Mouse (Mus musculus): Measurements from ENCODE around the gene Zkscan7. TPM values are rescaled to one million over a fixed set of nuclear protein-coding genes. Genes with fewer than 3 reads are reported as not detected.

Gene Zkscan7
- polyA plus RNA-seq, 2 experiments from 2014 or later, result 1.4 to 6.6 TPM

DNA sequence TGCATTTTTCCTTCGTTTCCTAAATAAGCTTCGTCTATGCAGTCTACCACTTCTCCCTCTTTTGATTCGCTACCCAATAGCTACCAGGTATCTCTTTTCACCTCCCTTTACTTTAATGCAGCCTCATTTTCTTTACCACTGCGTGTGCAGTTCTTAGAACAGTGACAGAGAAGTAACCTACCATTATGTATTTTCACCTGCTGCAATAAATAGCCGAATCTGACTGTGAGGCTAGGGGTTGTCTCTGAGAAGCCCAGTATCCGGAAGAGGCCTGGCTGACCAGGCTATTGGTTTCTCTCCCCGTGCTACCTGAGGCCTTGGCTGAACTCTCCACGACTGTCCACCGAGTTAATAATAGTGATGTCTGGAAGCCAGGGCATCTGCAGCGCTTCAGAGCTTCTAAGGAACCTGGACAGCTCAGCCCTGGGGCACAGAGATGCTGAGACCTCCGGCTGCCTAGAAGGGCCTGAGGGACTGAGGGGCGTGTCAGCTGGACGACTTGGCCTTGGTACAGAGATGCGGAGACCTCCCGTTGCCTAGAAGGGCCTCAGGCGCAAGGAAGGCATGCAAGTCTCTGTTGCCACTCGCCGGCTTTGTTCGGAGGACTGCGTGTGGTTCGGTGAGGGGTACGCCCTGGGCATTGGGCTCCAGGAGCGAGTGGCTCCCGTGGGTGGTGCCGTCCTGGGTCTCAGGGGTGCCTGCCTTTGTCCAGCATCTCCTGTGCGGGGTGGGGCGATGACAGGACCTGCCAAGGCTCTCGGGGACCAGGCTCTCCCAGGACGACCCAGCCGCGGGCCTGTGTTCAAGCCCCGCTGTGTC is 17.4 kb downstream of the Zkscan7 start:
- ATAC-seq, result no peak

GRCm38 (mm10) chr9:122922436-122922835 is 37.0 kb downstream of the Zkscan7 start:
- ATAC-seq, result no peak

GRCm38 (mm10) chr9:122922936-122923381 is 37.5 kb downstream of the Zkscan7 start, which contains the start of gene Zfp105:
TSS of gene Zfp105 (plus strand) at chr9:122923072.
- no peak for ATAC-seq

DNA sequence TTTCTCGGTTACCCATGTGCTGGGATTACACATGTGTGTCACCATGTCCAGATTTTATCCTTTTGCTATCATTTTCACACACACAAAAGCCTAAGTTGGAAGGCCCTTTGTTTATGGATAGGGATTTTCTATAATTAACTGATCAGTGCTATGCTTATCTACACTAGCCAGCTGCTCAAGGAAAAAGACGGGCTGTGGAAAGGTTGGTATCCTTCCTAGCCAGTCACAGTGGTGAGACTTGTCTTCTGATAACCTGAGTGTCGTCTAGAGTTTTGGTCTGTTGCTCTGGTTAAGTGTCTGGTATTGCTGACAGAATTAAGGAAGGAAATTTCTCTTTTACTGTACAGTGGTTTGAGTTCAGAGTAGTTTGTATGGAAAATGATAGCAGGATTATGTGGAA is 43.4 kb downstream of the Zkscan7 start:
- no peak for ATAC-seq

Other genes with a start within 250 kb of the Zkscan7 start
- under 1 TPM in 1 of 2 experiments, not detected in 1; 0.07 TPM for gene Topaz1, start 138.3 kb upstream of the Zkscan7 start, polyA plus RNA-seq (2017; shearing (Covaris generic))
- 10 to 100 TPM; 11.6 to 14.5 TPM for gene Tcaim, start 80.1 kb upstream of the Zkscan7 start, polyA plus RNA-seq (2017; shearing (Covaris generic))
- 1 to 10 TPM; 1.3 to 1.9 TPM for gene Gm35549, start 41.6 kb upstream of the Zkscan7 start, polyA plus RNA-seq (2017; shearing (Covaris generic))
- gene Zfp445, start 19.7 kb upstream of the Zkscan7 start, polyA plus RNA-seq (2017; shearing (Covaris generic)), result 10 to 100 TPM; 23.7 to 38.9 TPM
- not detected for gene Zfp105, start 37.4 kb downstream of the Zkscan7 start, polyA plus RNA-seq (2017; shearing (Covaris generic))
- 10 to 100 TPM; 21.0 to 32.6 TPM for gene 1110059G10Rik, start 65.3 kb downstream of the Zkscan7 start, polyA plus RNA-seq (2017; shearing (Covaris generic))
- 10 to 100 TPM; 16.8 to 19.3 TPM for gene Kif15, start 65.4 kb downstream of the Zkscan7 start, polyA plus RNA-seq (2017; shearing (Covaris generic))
- 10 to 100 TPM; 18.0 to 18.3 TPM for gene Tmem42, start 135.6 kb downstream of the Zkscan7 start, polyA plus RNA-seq (2017; shearing (Covaris generic))
- 1 to 10 TPM in 1 of 2 experiments, not detected in 1; 1.4 TPM for gene Tgm4, start 149.0 kb downstream of the Zkscan7 start, polyA plus RNA-seq (2017; shearing (Covaris generic))
- 10 to 100 TPM; 13.6 to 19.3 TPM for gene Zdhhc3, start 227.5 kb downstream of the Zkscan7 start, polyA plus RNA-seq (2017; shearing (Covaris generic))
- 10 to 100 TPM; 85.5 to 95.0 TPM for gene Exosc7, start 227.5 kb downstream of the Zkscan7 start, polyA plus RNA-seq (2017; shearing (Covaris generic))

Measured in activated CD4-positive, CD25-positive, alpha-beta regulatory T cell, adult 4 months (primary cell).